Mouse (Mus musculus) megakaryocyte-erythroid progenitor cell, adult 5 weeks (primary cell): ENCODE measurements around the gene Sema3d. TPM values are rescaled to one million over a fixed set of nuclear protein-coding genes. Genes with fewer than 3 reads are reported as not detected.

Experiments
- polyA plus RNA-seq: library from polyadenylated mRNA; stranded (reverse); fragments of >175 nt; gene quantifications from 2 replicates; pipeline ENCODE4 v1.2.3, GENCODE M21; 2012

Gene Sema3d
- polyA plus RNA-seq = 0.02 TPM in 1 of 2 replicates, not detected in the other

GRCm38 (mm10) chr5:12383133-12383959 is at the start of gene Sema3d:
TSS of gene Sema3d (plus strand) at chr5:12383385.

